Mouse (Mus musculus): ENCODE results near the gene Klhl29. TPM values are rescaled to one million over a fixed set of nuclear protein-coding genes. Genes with fewer than 3 reads are reported as not detected.
"Not testable (repeated sequence)": the region's sequence is repeated elsewhere in the genome, so short reads cannot be mapped to it uniquely, and the experiment has no call there.

Klhl29 gene
- polyA plus RNA-seq, 1 experiment, result 2.4 TPM

- no peaks in the 10 kb centered on the region for H3K27me3 ChIP-seq (replicated peaks; ENCODE audit: control insufficient read depth, insufficient read depth, low read length)
- no peak overlapping the region for H3K27ac ChIP-seq (ENCODE audit: insufficient read depth, low read depth, low read length)
- TF ChIP-seq CTCF (conservative IDR thresholded peaks at IDR 0.05; ENCODE audit: insufficient read depth, insufficient read length, low read depth, low read length) (no peak), POLR2A (IDR thresholded peaks at IDR 0.05; ENCODE audit: low read depth, low read length) (no peak)
- no peak overlapping the region for H3K4me3 ChIP-seq (ENCODE audit: insufficient read depth, low read depth, low read length)
- DNase-seq, result peak; percentile 6
- no peaks in the 10 kb centered on the region for H3K4me1 ChIP-seq (ENCODE audit: control insufficient read depth, insufficient read depth, low read length)
- no peaks in the 10 kb centered on the region for H3K36me3 ChIP-seq (ENCODE audit: control insufficient read depth, insufficient read depth, low read length)
- 34% methylated on average over 5 of the region's 5 CpGs for WGBS
These were observed 16.4 kb downstream of the Klhl29 start for GRCm38 (mm10) chr12:5359065-5359464.

- no peaks in the 10 kb centered on the region for H3K36me3 ChIP-seq (ENCODE audit: control insufficient read depth, insufficient read depth, low read length)
- H3K4me3 ChIP-seq (ENCODE audit: insufficient read depth, low read depth, low read length), result no peak overlapping the region
- DNase-seq, result no peak
- 45% methylated on average over 6 of the region's 6 CpGs for WGBS
- 0 out of 2 replicates have a peak, but pooled peaks have one; percentile 1 for TF ChIP-seq CTCF (conservative IDR thresholded peaks at IDR 0.05; ENCODE audit: insufficient read depth, insufficient read length, low read depth, low read length)
- no peak for TF ChIP-seq POLR2A (IDR thresholded peaks at IDR 0.05; ENCODE audit: low read depth, low read length)
- no peak overlapping the region for H3K27ac ChIP-seq (ENCODE audit: insufficient read depth, low read depth, low read length)
- no peaks in the 10 kb centered on the region for H3K4me1 ChIP-seq (ENCODE audit: control insufficient read depth, insufficient read depth, low read length)
- H3K27me3 ChIP-seq (replicated peaks; ENCODE audit: control insufficient read depth, insufficient read depth, low read length), result no peaks in the 10 kb centered on the region
These were observed 17.0 kb downstream of the Klhl29 start for GRCm38 (mm10) chr12:5358497-5358896.

GRCm38 (mm10) chr12:5353416-5353815, 22.1 kb downstream of the Klhl29 start:
- no peaks in the 10 kb centered on the region for H3K27me3 ChIP-seq (replicated peaks; ENCODE audit: control insufficient read depth, insufficient read depth, low read length)
- no peak for DNase-seq
- no peaks in the 10 kb centered on the region for H3K36me3 ChIP-seq (ENCODE audit: control insufficient read depth, insufficient read depth, low read length)
- H3K27ac ChIP-seq (ENCODE audit: insufficient read depth, low read depth, low read length), result no peak overlapping the region
- H3K4me1 ChIP-seq (ENCODE audit: control insufficient read depth, insufficient read depth, low read length), result no peaks in the 10 kb centered on the region
- 89% methylated on average over 9 of the region's 9 CpGs for WGBS
- H3K4me3 ChIP-seq (ENCODE audit: insufficient read depth, low read depth, low read length), result no peak overlapping the region
- TF ChIP-seq POLR2A (IDR thresholded peaks at IDR 0.05; ENCODE audit: low read depth, low read length) (no peak), CTCF (conservative IDR thresholded peaks at IDR 0.05; ENCODE audit: insufficient read depth, insufficient read length, low read depth, low read length) (no peak)

- no peak for TF ChIP-seq CTCF (conservative IDR thresholded peaks at IDR 0.05; ENCODE audit: insufficient read depth, insufficient read length, low read depth, low read length)
- TF ChIP-seq POLR2A (IDR thresholded peaks at IDR 0.05; ENCODE audit: low read depth, low read length), result no peak
- H3K27me3 ChIP-seq (replicated peaks; ENCODE audit: control insufficient read depth, insufficient read depth, low read length), result no peaks in the 10 kb centered on the region
- no peaks in the 10 kb centered on the region for H3K36me3 ChIP-seq (ENCODE audit: control insufficient read depth, insufficient read depth, low read length)
- WGBS, result 92% methylated on average over 8 of the region's 8 CpGs
- no peak overlapping the region for H3K27ac ChIP-seq (ENCODE audit: insufficient read depth, low read depth, low read length)
- H3K4me3 ChIP-seq (ENCODE audit: insufficient read depth, low read depth, low read length), result no peak overlapping the region
- DNase-seq, result no peak
- no peaks in the 10 kb centered on the region for H3K4me1 ChIP-seq (ENCODE audit: control insufficient read depth, insufficient read depth, low read length)
These were observed 22.7 kb downstream of the Klhl29 start for GRCm38 (mm10) chr12:5352771-5353170.

GRCm38 (mm10) chr12:5350491-5351285, 24.8 kb downstream of the Klhl29 start:
- Histone ChIP-seq H3K27ac (ENCODE audit: insufficient read depth, low read depth, low read length) (no peak overlapping the region), H3K27me3 (replicated peaks; ENCODE audit: control insufficient read depth, insufficient read depth, low read length) (no peaks in the 10 kb centered on the region), H3K4me3 (ENCODE audit: insufficient read depth, low read depth, low read length) (no peak overlapping the region), H3K4me1 (ENCODE audit: control insufficient read depth, insufficient read depth, low read length) (no peaks in the 10 kb centered on the region), H3K36me3 (ENCODE audit: control insufficient read depth, insufficient read depth, low read length) (no peaks in the 10 kb centered on the region)
- 83% methylated on average over 11 of the region's 11 CpGs for WGBS
- DNase-seq, result no peak
- TF ChIP-seq POLR2A (IDR thresholded peaks at IDR 0.05; ENCODE audit: low read depth, low read length), result no peak
- TF ChIP-seq CTCF (conservative IDR thresholded peaks at IDR 0.05; ENCODE audit: insufficient read depth, insufficient read length, low read depth, low read length), result no peak

GRCm38 (mm10) chr12:5345088-5345487, 30.4 kb downstream of the Klhl29 start:
- H3K27ac ChIP-seq (ENCODE audit: insufficient read depth, low read depth, low read length), result no peak overlapping the region
- no peak for DNase-seq
- no peaks in the 10 kb centered on the region for H3K4me1 ChIP-seq (ENCODE audit: control insufficient read depth, insufficient read depth, low read length)
- no peaks in the 10 kb centered on the region for H3K36me3 ChIP-seq (ENCODE audit: control insufficient read depth, insufficient read depth, low read length)
- H3K4me3 ChIP-seq (ENCODE audit: insufficient read depth, low read depth, low read length), result no peak overlapping the region
- no peak for TF ChIP-seq POLR2A (IDR thresholded peaks at IDR 0.05; ENCODE audit: low read depth, low read length)
- no peak for TF ChIP-seq CTCF (conservative IDR thresholded peaks at IDR 0.05; ENCODE audit: insufficient read depth, insufficient read length, low read depth, low read length)
- no peaks in the 10 kb centered on the region for H3K27me3 ChIP-seq (replicated peaks; ENCODE audit: control insufficient read depth, insufficient read depth, low read length)
- WGBS, result 61% methylated on average over 6 of the region's 6 CpGs

GRCm38 (mm10) chr12:5344457-5344856, 31.0 kb downstream of the Klhl29 start:
- not testable (repeated sequence) for DNase-seq; H3K27me3 ChIP-seq (replicated peaks; ENCODE audit: control insufficient read depth, insufficient read depth, low read length); H3K4me1 ChIP-seq (ENCODE audit: control insufficient read depth, insufficient read depth, low read length); H3K36me3 ChIP-seq (ENCODE audit: control insufficient read depth, insufficient read depth, low read length); H3K27ac ChIP-seq (ENCODE audit: insufficient read depth, low read depth, low read length); H3K4me3 ChIP-seq (ENCODE audit: insufficient read depth, low read depth, low read length)
- WGBS, result 95% methylated on average over 6 of the region's 7 CpGs
